ENCODE assay signal across 26 mouse cellular contexts in the genomic region with DNA sequence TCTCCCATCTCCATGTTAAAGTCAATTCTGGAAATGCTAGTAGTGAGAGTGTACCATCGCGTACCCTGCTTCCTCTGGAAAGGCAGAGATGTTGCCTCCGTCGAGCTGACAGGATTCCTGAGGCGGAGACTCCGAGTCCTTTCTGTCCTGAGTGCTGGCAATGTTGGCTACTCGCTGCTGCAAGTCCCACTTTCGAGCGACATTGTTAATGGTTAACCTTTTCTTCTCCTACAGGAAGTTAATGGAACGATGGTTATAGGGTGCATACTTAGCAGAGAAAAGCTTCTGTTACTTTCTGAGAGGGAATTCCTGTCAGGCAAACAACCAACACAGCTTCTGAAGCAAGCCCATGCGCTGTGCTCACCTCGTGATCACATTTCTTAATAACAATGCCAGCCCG.
A peak's percentile ranks its signal among the peaks of the same experiment; 100 is the strongest.
DNase-seq lines count a peak whose midpoint lies in the region; ATAC-seq and TF ChIP-seq lines count a peak whose summit lies in the region.
"Had no signal": no experiment of that assay in that cellular context is flagged by ENCODE, and none has a peak within 500 bp of the region (broad histone marks: within the 10 kb centered on the region; RNA-seq: fewer than 3 reads in every experiment).

No protein-coding gene starts in this region.

- no peak overlapping the region for H3K27ac ChIP-seq in heart, embryonic 16.5 days (ENCODE audit: low read length)
- H3K27ac ChIP-seq in lung, postnatal 0 days (ENCODE audit: low read length): no peak overlapping the region
- H3K27ac ChIP-seq: embryonic facial prominence, embryonic 13.5 days; forebrain, embryonic 13.5 days; hindbrain, postnatal 0 days; lung, embryonic 15.5 days; midbrain, embryonic 13.5 days; neural tube, embryonic 12.5 days had no signal

- no peaks in the 10 kb centered on the region for H3K4me1 ChIP-seq in heart, embryonic 16.5 days (ENCODE audit: control insufficient read depth, insufficient read depth, low read length)
- peaks cover 5% of the 10 kb centered on the region; the same call in 1 of the 2 replicates for H3K4me1 ChIP-seq in lung, postnatal 0 days (ENCODE audit: insufficient read depth, low read depth, low read length)
- no peaks in the 10 kb centered on the region; the same call in none of the 2 replicates for H3K4me1 ChIP-seq in lung, adult 2 months (ENCODE audit: control insufficient read depth, insufficient read depth, low read length)
- H3K4me1 ChIP-seq: embryonic facial prominence, embryonic 13.5 days; forebrain, embryonic 13.5 days; megakaryocyte, embryonic 14.5 days; midbrain, embryonic 13.5 days; neural tube, embryonic 12.5 days had no signal

- H3K9me3 ChIP-seq in heart, embryonic 16.5 days (replicated peaks; ENCODE audit: control insufficient read depth, low read length): no peaks in the 10 kb centered on the region
- no peaks in the 10 kb centered on the region for H3K9me3 ChIP-seq in lung, postnatal 0 days (ENCODE audit: low read length)
- H3K9me3 ChIP-seq: embryonic facial prominence, embryonic 13.5 days; forebrain, embryonic 13.5 days; lung, embryonic 15.5 days; megakaryocyte, embryonic 14.5 days; midbrain, embryonic 13.5 days; neural tube, embryonic 12.5 days had no signal

- DNase-seq in heart, adult 18-20 months: no peak
- peak; percentile 28 for DNase-seq in lung, postnatal 0 days (ENCODE audit: low spot score)
- no peak for DNase-seq in lung, adult 2 months
- peak; percentile 26 for DNase-seq in kidney, adult 9 months
- DNase-seq in kidney, postnatal 36 days: peak; percentile 34 to 42
- DNase-seq in right cerebral cortex, adult 18-20 months: no peak
- no peak for DNase-seq in testis, postnatal 14 days (ENCODE audit: low spot score)
- DNase-seq: adrenal gland, postnatal 14 days; cerebellum, adult 2 months; cerebellum, postnatal 36 days; embryo, embryonic 11 days; heart, postnatal 10 days; right cerebral cortex, postnatal 25 days; spleen, adult 18-20 months; thymus, postnatal 25 days had no signal

- H3K27me3 ChIP-seq in heart, embryonic 16.5 days (ENCODE audit: control insufficient read depth, insufficient read depth, low read length): no peaks in the 10 kb centered on the region
- H3K27me3 ChIP-seq in lung, postnatal 0 days (replicated peaks; ENCODE audit: insufficient read depth, low read length): no peaks in the 10 kb centered on the region
- H3K27me3 ChIP-seq: embryonic facial prominence, embryonic 13.5 days; forebrain, embryonic 13.5 days; lung, embryonic 15.5 days; midbrain, embryonic 13.5 days; neural tube, embryonic 12.5 days had no signal

- H3K9ac ChIP-seq in heart, embryonic 16.5 days (ENCODE audit: low read length): no peak overlapping the region
- no peak overlapping the region for H3K9ac ChIP-seq in lung, postnatal 0 days (replicated peaks; ENCODE audit: low read depth)
- H3K9ac ChIP-seq: embryonic facial prominence, embryonic 13.5 days; forebrain, embryonic 13.5 days; lung, embryonic 15.5 days; midbrain, embryonic 13.5 days; neural tube, embryonic 12.5 days had no signal

- H3K36me3 ChIP-seq in heart, embryonic 16.5 days (ENCODE audit: control insufficient read depth, insufficient read depth): no peaks in the 10 kb centered on the region
- H3K36me3 ChIP-seq in lung, postnatal 0 days (ENCODE audit: insufficient read depth, low read length): no peaks in the 10 kb centered on the region
- H3K36me3 ChIP-seq: lung, embryonic 15.5 days had no signal

- no peak for TF ChIP-seq CTCF in lung, postnatal 0 days (IDR thresholded peaks at IDR 0.05)
- no peak for TF ChIP-seq CTCF in lung, adult 2 months (IDR thresholded peaks at IDR 0.05; ENCODE audit: insufficient read depth, low read length)

- TF ChIP-seq POLR2A in lung, adult 2 months (IDR thresholded peaks at IDR 0.05; ENCODE audit: borderline replicate concordance, extremely low read depth, low read depth, low read length): no peak

- 0 out of 2 replicates have a peak overlapping the region, but pooled peaks have one; percentile 6 for H3K4me2 ChIP-seq in heart, embryonic 16.5 days (ENCODE audit: low read depth, low read length)
- H3K4me2 ChIP-seq in lung, postnatal 0 days (replicated peaks; ENCODE audit: low read depth, low read length): no peak overlapping the region
- H3K4me2 ChIP-seq: embryonic facial prominence, embryonic 13.5 days; forebrain, embryonic 13.5 days; heart, embryonic 11.5 days; lung, embryonic 15.5 days; midbrain, embryonic 13.5 days; neural tube, embryonic 12.5 days had no signal

- TF ChIP-seq EP300 in lung, postnatal 0 days (IDR thresholded peaks at IDR 0.05): no peak

- no peak overlapping the region for H3K4me3 ChIP-seq in heart, embryonic 16.5 days (ENCODE audit: low read length)
- H3K4me3 ChIP-seq in lung, postnatal 0 days (ENCODE audit: low read depth, low read length): no peak overlapping the region
- no peak overlapping the region for H3K4me3 ChIP-seq in lung, adult 2 months (replicated peaks; ENCODE audit: extremely low read depth, low read depth, low read length)
- H3K4me3 ChIP-seq: embryonic facial prominence, embryonic 13.5 days; erythroblast, embryonic 14.5 days; forebrain, embryonic 13.5 days; lung, embryonic 15.5 days; megakaryocyte, embryonic 14.5 days; midbrain, embryonic 13.5 days; neural tube, embryonic 12.5 days had no signal

- WGBS in heart, embryonic 16.5 days: 59% methylated on average over 13 of the region's 13 CpGs
- 42% methylated on average over 13 of the region's 13 CpGs for WGBS in lung, postnatal 0 days
- 59% methylated on average over 13 of the region's 13 CpGs for WGBS in lung, adult 2 months

- no peak for ATAC-seq in heart, embryonic 16.5 days (replicated peaks; ENCODE audit: extremely low read depth, insufficient read depth, low FRiP score)
- ATAC-seq in lung, postnatal 0 days: no peak
- ATAC-seq: CD4-positive, CD25-positive, alpha-beta regulatory T cell, adult 4 months; forebrain, embryonic 13.5 days; hindbrain, postnatal 0 days; midbrain, embryonic 13.5 days had no signal

Comparison
In these comparisons a context has a peak if more than half of its experiments do, and no peak if none do; other contexts are left out.
1. DNase-seq: peak in lung, postnatal 0 days (single experiment), kidney, adult 9 months (single experiment) and kidney, postnatal 36 days (2 of 2); none in heart, adult 18-20 months (0 of 2), lung, adult 2 months (single experiment), right cerebral cortex, adult 18-20 months (single experiment) and testis, postnatal 14 days (single experiment).